Mouse (Mus musculus) C2C12 (cell line): Measurements from ENCODE around the gene Gcg.

ENCODE experiments used
- CTCF ChIP-seq: IDR thresholded peaks from one replicate; pipeline ENCODE4 v1.5.1; 2011; ENCODE audit not compliant: control insufficient read depth, insufficient read depth, insufficient read length
- FOSL1 ChIP-seq: IDR thresholded peaks from one replicate; pipeline ENCODE4 v1.8.0; 2011; ENCODE audit warnings: mild to moderate bottlenecking, low read length; ENCODE audit not compliant: poor library complexity, insufficient read depth, severe bottlenecking
- MAX ChIP-seq: IDR thresholded peaks from one replicate; pipeline ENCODE4 v1.6.1; 2011; ENCODE audit warnings: mild to moderate bottlenecking, control low read depth
- MYOD1 ChIP-seq: IDR thresholded peaks from one replicate; pipeline ENCODE4 v1.6.1; 2011; ENCODE audit warnings: low read depth; ENCODE audit not compliant: control insufficient read depth, insufficient read length
- USF1 ChIP-seq: IDR thresholded peaks from one replicate; pipeline ENCODE4 v1.6.1; 2011; ENCODE audit warnings: low read depth, mild to moderate bottlenecking, control low read depth, moderate library complexity

GRCm38 (mm10) chr2:62484906-62485305, 1.5 kb upstream of the Gcg start:
- TF ChIP-seq CTCF (no peak), MAX (no peak), MYOD1 (no peak), FOSL1 (no peak), USF1 (no peak)
